Mouse (Mus musculus) stomach, postnatal 0 days (tissue): ENCODE measurements around the gene Hcfc1. TPM values are rescaled to one million over a fixed set of nuclear protein-coding genes. Genes with fewer than 3 reads are reported as not detected.
A peak's percentile ranks its signal among the peaks of the same experiment; 100 is the strongest.

Experiments used
- ATAC-seq: fragments of 200-750 bp; cut with Nextera tagmentation; 2 replicates; pipeline ENCODE4 v1.8.0; 2017; ENCODE audit not compliant: low FRiP score, low TSS enrichment
- DNase-seq: peaks from one replicate; pipeline ENCODE4 v3.0.0-alpha.2; 2016; ENCODE audit warnings: low spot score
- H3K27ac ChIP-seq: fragments of 300-500 bp; sonication (generic); replicated peaks from 2 replicates; pipeline ENCODE4 v1.5.1; 2014; ENCODE audit warnings: mild to moderate bottlenecking, control low read depth
- H3K27me3 ChIP-seq: fragments of 300-500 bp; sonication (generic); 2 replicates; pipeline ENCODE4 v1.6.1; 2014; ENCODE audit warnings: low read length; ENCODE audit not compliant: control insufficient read depth, insufficient read depth
- H3K36me3 ChIP-seq: fragments of 300-500 bp; sonication (generic); 2 replicates; pipeline ENCODE4 v1.6.1; 2014; ENCODE audit warnings: low read length, mixed read lengths; ENCODE audit not compliant: control insufficient read depth, insufficient read depth
- H3K4me1 ChIP-seq: fragments of 300-500 bp; sonication (generic); replicated peaks from 2 replicates; pipeline ENCODE4 v1.6.1; 2014; ENCODE audit warnings: antibody characterized with exemption; ENCODE audit not compliant: control insufficient read depth, insufficient read depth
- H3K4me2 ChIP-seq: fragments of 300-500 bp; sonication (generic); replicated peaks from 2 replicates; pipeline ENCODE4 v1.6.1; 2014; ENCODE audit warnings: low read depth, mild to moderate bottlenecking, control low read depth, moderate library complexity
- H3K4me3 ChIP-seq: fragments of 300-500 bp; sonication (generic); 2 replicates; pipeline ENCODE4 v1.5.1; 2014; ENCODE audit warnings: low read depth, low read length, control low read depth
- H3K9ac ChIP-seq: fragments of 300-500 bp; sonication (generic); 2 replicates; pipeline ENCODE4 v1.6.1; 2014; ENCODE audit warnings: mild to moderate bottlenecking, low read length, control low read depth, mixed read lengths
- H3K9me3 ChIP-seq: fragments of 300-500 bp; sonication (generic); 2 replicates; pipeline ENCODE4 v1.6.1; 2016; ENCODE audit warnings: low read length; ENCODE audit not compliant: control insufficient read depth
- CTCF ChIP-seq: IDR thresholded peaks from 2 replicates; pipeline ENCODE4 v1.5.1; 2016; ENCODE audit warnings: antibody characterized with exemption, low read depth, mild to moderate bottlenecking, moderate library complexity
- EP300 ChIP-seq: optimal IDR thresholded peaks from 2 replicates; pipeline ENCODE3; 2016; ENCODE audit warnings: antibody characterized with exemption
- WGBS: fragments of 180-500 bp; shearing (Covaris S2); extraction: QIAGEN DNeasy Blood & Tissue Kit; methylation state at CpG from one replicate; pipeline ENCODE4 v1.1.7; 2014; 5-methylcytosine and 5-hydroxymethylcytosine counted together
- polyA plus RNA-seq: library from polyadenylated mRNA; unstranded; fragments of >200 nt; fragmentation: Nextera tagmentation; extraction: Ambion mirVana; gene quantifications from 2 replicates; pipeline ENCODE4 v1.2.1, GENCODE M21; 2015

Hcfc1 gene
- polyA plus RNA-seq, 1 experiment from 2014 or later: 16.5 TPM

DNA sequence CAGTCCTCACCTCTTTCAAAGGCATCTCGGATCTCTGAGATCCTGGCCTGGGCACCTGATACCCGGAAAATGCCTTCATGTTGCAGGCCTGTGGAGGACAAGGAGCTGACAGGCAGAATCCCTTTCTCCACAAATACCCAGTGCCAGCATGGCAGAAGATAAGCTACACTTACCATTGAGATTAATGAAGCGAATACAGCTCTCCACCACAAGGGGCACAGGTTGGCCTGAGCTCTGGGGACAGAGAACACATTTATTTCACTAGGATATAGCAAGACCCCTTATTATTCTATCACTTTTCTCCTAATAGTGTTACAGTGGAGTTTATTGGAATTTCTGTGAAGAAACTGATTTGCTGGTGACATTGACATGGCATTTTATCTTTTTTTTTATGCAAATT, 68.2 kb downstream of the Hcfc1 start:
- H3K4me1 ChIP-seq: no peaks in the 10 kb centered on the region
- H3K36me3 ChIP-seq: no peaks in the 10 kb centered on the region
- no peak overlapping the region for H3K4me2 ChIP-seq
- H3K9me3 ChIP-seq: no peaks in the 10 kb centered on the region
- H3K27me3 ChIP-seq: no peaks in the 10 kb centered on the region
- no peak overlapping the region for H3K27ac ChIP-seq
- ATAC-seq (no peak), DNase-seq (no peak)
- H3K9ac ChIP-seq: no peak overlapping the region
- TF ChIP-seq CTCF (peak; percentile 41), EP300 (no peak)
- 74% methylated on average over 3 of the region's 3 CpGs for WGBS
- H3K4me3 ChIP-seq: no peak overlapping the region

DNA sequence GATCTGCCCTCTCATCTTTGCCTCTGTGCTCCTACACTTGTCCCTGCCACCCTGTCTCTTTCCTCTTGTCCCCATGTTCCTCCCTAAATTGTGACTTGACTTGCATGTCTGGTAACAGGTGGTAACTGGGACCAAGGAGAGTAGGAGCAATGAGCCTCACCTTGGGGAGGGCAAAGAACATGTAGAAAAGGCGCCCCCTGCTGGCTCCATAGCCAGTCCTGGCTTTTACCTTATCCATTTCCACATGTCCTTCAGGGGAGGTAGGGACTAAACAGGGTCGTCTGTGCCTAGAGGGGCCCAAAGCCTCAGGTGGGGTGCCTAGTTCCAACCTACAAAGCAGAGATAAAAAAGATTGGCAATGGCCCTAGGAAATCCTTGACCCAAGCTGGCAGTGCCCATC, 70.4 kb downstream of the Hcfc1 start, which contains the start of gene L1cam:
Gene L1cam, minus strand, starts transcription at position 387 of the 400 bp plus-strand sequence.
- Histone ChIP-seq H3K4me1 (no peaks in the 10 kb centered on the region), H3K4me2 (no peak within 1 kb of the TSS), H3K27me3 (no peaks in the 10 kb centered on the region), H3K36me3 (no peaks in the 10 kb centered on the region), H3K27ac (no peak within 1 kb of the TSS), H3K9ac (no peak within 1 kb of the TSS), H3K9me3 (no peaks in the 10 kb centered on the region), H3K4me3 (no peak within 1 kb of the TSS)
- TF ChIP-seq EP300 (no peak), CTCF (peak; percentile 67)
- DNase-seq: peak; percentile 67
- WGBS: 17% methylated on average over 2 of the region's 2 CpGs
- ATAC-seq: peak; percentile 41; the same call in 1 of the 2 replicates

DNA sequence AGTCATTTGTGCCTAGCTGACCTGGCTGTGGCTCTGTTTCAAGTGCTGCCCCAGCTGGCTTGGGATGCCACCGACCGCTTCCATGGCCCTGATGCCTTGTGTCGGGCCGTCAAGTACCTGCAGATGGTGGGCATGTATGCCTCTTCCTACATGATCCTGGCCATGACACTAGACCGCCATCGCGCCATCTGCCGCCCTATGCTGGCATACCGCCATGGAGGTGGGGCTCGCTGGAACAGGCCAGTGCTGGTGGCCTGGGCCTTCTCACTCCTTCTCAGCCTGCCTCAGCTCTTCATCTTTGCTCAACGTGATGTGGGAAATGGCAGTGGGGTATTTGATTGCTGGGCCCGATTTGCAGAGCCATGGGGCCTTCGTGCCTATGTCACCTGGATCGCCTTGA, 73.3 kb downstream of the Hcfc1 start:
- no peaks in the 10 kb centered on the region for H3K4me1 ChIP-seq
- TF ChIP-seq CTCF (no peak), EP300 (no peak)

More for the DNA sequence above, 73.3 kb downstream of the Hcfc1 start:
- Histone ChIP-seq H3K36me3 (no peaks in the 10 kb centered on the region), H3K4me3 (no peak overlapping the region), H3K27me3 (no peaks in the 10 kb centered on the region), H3K27ac (no peak overlapping the region), H3K9ac (no peak overlapping the region), H3K9me3 (no peaks in the 10 kb centered on the region), H3K4me2 (no peak overlapping the region)
- 88% methylated on average over 14 of the region's 14 CpGs for WGBS
- no peak for ATAC-seq
- DNase-seq: no peak

Other genes starting within 250 kb of the Hcfc1 start
- 9.3 and 9.4 TPM in 2 replicates for gene Abcd1, start 249.8 kb downstream of the Hcfc1 start, polyA plus RNA-seq
- 0.30 and 0.36 TPM in 2 replicates for gene Plxnb3, start 209.3 kb downstream of the Hcfc1 start, polyA plus RNA-seq
- 2.2 and 2.6 TPM in 2 replicates for gene Srpk3, start 192.0 kb downstream of the Hcfc1 start, polyA plus RNA-seq
- 130 and 133 TPM in 2 replicates for gene Idh3g, start 179.5 kb downstream of the Hcfc1 start, polyA plus RNA-seq
- gene Ssr4, start 179.3 kb downstream of the Hcfc1 start, polyA plus RNA-seq: 372 and 400 TPM in 2 replicates
- gene Pdzd4, start 141.4 kb downstream of the Hcfc1 start, polyA plus RNA-seq: 0.27 and 0.38 TPM in 2 replicates
- gene Avpr2, start 74.3 kb downstream of the Hcfc1 start, polyA plus RNA-seq: 0.42 and 0.67 TPM in 2 replicates
- gene L1cam, start 70.3 kb downstream of the Hcfc1 start, polyA plus RNA-seq: 3.9 and 5.8 TPM in 2 replicates
- gene Arhgap4, start 44.5 kb downstream of the Hcfc1 start, polyA plus RNA-seq: 1.2 TPM in 2 replicates
- 82.6 and 88.2 TPM in 2 replicates for gene Naa10, start 44.4 kb downstream of the Hcfc1 start, polyA plus RNA-seq
- gene Renbp, start 35.5 kb downstream of the Hcfc1 start, polyA plus RNA-seq: 19.2 and 19.7 TPM in 2 replicates
- 37.6 and 39.5 TPM in 2 replicates for gene Irak1, start 57.6 kb upstream of the Hcfc1 start, polyA plus RNA-seq
- gene Opn1mw, start 161.1 kb upstream of the Hcfc1 start, polyA plus RNA-seq: not detected in 2 replicates
- 6.8 and 6.9 TPM in 2 replicates for gene Mecp2, start 169.0 kb upstream of the Hcfc1 start, polyA plus RNA-seq
- not detected in 2 replicates for gene Tex28, start 201.5 kb upstream of the Hcfc1 start, polyA plus RNA-seq
- 0.08 and 0.13 TPM in 2 replicates for gene Tktl1, start 210.9 kb upstream of the Hcfc1 start, polyA plus RNA-seq